Mouse (Mus musculus) myocyte (in vitro differentiated cells): Measurements from ENCODE around the gene Camkmt. TPM values are rescaled to one million over a fixed set of nuclear protein-coding genes. Genes with fewer than 3 reads are reported as not detected.

Experiments
- H3K27me3 ChIP-seq: one replicate; pipeline ENCODE4 v1.6.1; 2011; ENCODE audit not compliant: control insufficient read depth, insufficient read depth, insufficient read length
- H3K36me3 ChIP-seq: one replicate; pipeline ENCODE4 v1.6.1; 2011; ENCODE audit not compliant: control insufficient read depth, insufficient read depth
- H3K4me2 ChIP-seq: one replicate; pipeline ENCODE4 v1.6.1; 2011; ENCODE audit warnings: low read depth, control low read depth
- H3K4me3 ChIP-seq: one replicate; pipeline ENCODE4 v1.5.1; 2011; ENCODE audit warnings: mild to moderate bottlenecking, control low read depth, moderate library complexity
- H3K79me2 ChIP-seq: one replicate; pipeline ENCODE4 v1.6.1; 2011; ENCODE audit not compliant: control insufficient read depth, insufficient read depth
- H3ac ChIP-seq: one replicate; pipeline ENCODE4 v1.6.1; 2011; ENCODE audit not compliant: control insufficient read depth, insufficient read length
- CEBPB ChIP-seq: IDR thresholded peaks from 2 replicates; pipeline ENCODE4 v1.6.1; 2011; ENCODE audit warnings: mild to moderate bottlenecking, moderate library complexity; ENCODE audit not compliant: poor library complexity, insufficient read depth, severe bottlenecking
- E2F4 ChIP-seq: IDR thresholded peaks from one replicate; pipeline ENCODE4 v1.6.1; 2011; ENCODE audit warnings: mild to moderate bottlenecking, control low read depth, moderate library complexity; ENCODE audit not compliant: insufficient read depth
- MAX ChIP-seq: IDR thresholded peaks from one replicate; pipeline ENCODE4 v1.6.1; 2011; ENCODE audit warnings: low read depth, mild to moderate bottlenecking, control low read depth
- MYOD1 ChIP-seq, 3 experiments: IDR thresholded peaks; one replicate each; pipeline ENCODE4 v1.6.1; 2011; ENCODE audit warnings: control low read depth in 2 of 3, low read depth in 2 of 3, mild to moderate bottlenecking in 2 of 3, moderate library complexity in 1 of 3; ENCODE audit not compliant: insufficient read length in 2 of 3, control insufficient read depth in 1 of 3
- MYOG ChIP-seq, 3 experiments: IDR thresholded peaks; one replicate each; pipeline ENCODE4 v1.6.1; 2011; ENCODE audit warnings: control low read depth in 2 of 3, low read depth in 2 of 3, mild to moderate bottlenecking in 2 of 3; ENCODE audit not compliant: insufficient read length in 2 of 3, control insufficient read depth in 1 of 3, insufficient read depth in 1 of 3
- POLR2A ChIP-seq: IDR thresholded peaks from one replicate; pipeline ENCODE4 v1.6.1; 2011; ENCODE audit warnings: low read depth, mild to moderate bottlenecking, control low read depth, moderate library complexity; ENCODE audit not compliant: insufficient read length
- POLR2AphosphoS2 ChIP-seq: IDR thresholded peaks from one replicate; pipeline ENCODE4 v1.6.1; 2011; ENCODE audit warnings: low read depth, control low read depth; ENCODE audit not compliant: insufficient read length
- REST ChIP-seq: IDR thresholded peaks from one replicate; pipeline ENCODE4 v1.6.1; 2011; ENCODE audit warnings: mild to moderate bottlenecking, control low read depth, moderate library complexity; ENCODE audit not compliant: insufficient read depth, insufficient read length
- SRF ChIP-seq: IDR thresholded peaks from one replicate; pipeline ENCODE4 v1.6.1; 2011; ENCODE audit warnings: low read depth; ENCODE audit not compliant: control insufficient read depth, insufficient read length
- TCF12 ChIP-seq: IDR thresholded peaks from one replicate; pipeline ENCODE4 v1.6.1; 2011; ENCODE audit warnings: mild to moderate bottlenecking, control low read depth; ENCODE audit not compliant: poor library complexity, insufficient read depth, severe bottlenecking
- TCF3 ChIP-seq: IDR thresholded peaks from one replicate; pipeline ENCODE4 v1.6.1; 2011; ENCODE audit warnings: low read depth, control low read depth; ENCODE audit not compliant: insufficient read length
- USF1 ChIP-seq: IDR thresholded peaks from one replicate; pipeline ENCODE4 v1.6.1; 2011; ENCODE audit warnings: low read depth, mild to moderate bottlenecking, control low read depth, moderate library complexity
- polyA plus RNA-seq: library from polyadenylated mRNA; unstranded; fragments of >200 nt; fragmentation: generic; extraction: Trizol; gene quantifications from one replicate; pipeline ENCODE4 v1.2.1, GENCODE M21; 2012; ENCODE audit warnings: missing spikeins

Camkmt gene
- polyA plus RNA-seq, 1 experiment, result 1.4 TPM

GRCm38 (mm10) chr17:85110640-85111039, 20.3 kb downstream of the Camkmt start:
- TF ChIP-seq REST (no peak), CEBPB (no peak), MAX (no peak), MYOG (IDR thresholded peaks at IDR 0.05; ENCODE audit: control insufficient read depth in 1 of 3, insufficient read depth in 1 of 3, insufficient read length in 2 of 3, low read depth in 2 of 3) (no peak), SRF (no peak), E2F4 (no peak), TCF3 (no peak), POLR2AphosphoS2 (no peak), MYOD1 (IDR thresholded peaks at IDR 0.05; ENCODE audit: control insufficient read depth in 1 of 3, insufficient read length in 2 of 3, low read depth in 2 of 3) (no peak), POLR2A (no peak), TCF12 (no peak), USF1 (no peak)
- no peak overlapping the region for H3K4me2 ChIP-seq
- no peak overlapping the region for H3K4me3 ChIP-seq
- no peaks in the 10 kb centered on the region for H3K36me3 ChIP-seq
- no peak overlapping the region for H3ac ChIP-seq
- H3K79me2 ChIP-seq, result no peaks in the 10 kb centered on the region
- H3K27me3 ChIP-seq, result no peaks in the 10 kb centered on the region

GRCm38 (mm10) chr17:85113441-85113840, 23.1 kb downstream of the Camkmt start:
- no peaks in the 10 kb centered on the region for H3K79me2 ChIP-seq
- no peak overlapping the region for H3K4me2 ChIP-seq
- no peaks in the 10 kb centered on the region for H3K27me3 ChIP-seq
- no peak overlapping the region for H3K4me3 ChIP-seq
- no peaks in the 10 kb centered on the region for H3K36me3 ChIP-seq
- TF ChIP-seq MYOG (IDR thresholded peaks at IDR 0.05; ENCODE audit: control insufficient read depth in 1 of 3, insufficient read depth in 1 of 3, insufficient read length in 2 of 3, low read depth in 2 of 3), result no peak
- TF ChIP-seq POLR2AphosphoS2, result no peak
- TF ChIP-seq POLR2A, result no peak
- no peak for TF ChIP-seq REST
- no peak for TF ChIP-seq TCF12
- TF ChIP-seq USF1, result no peak
- TF ChIP-seq SRF, result no peak
- no peak for TF ChIP-seq TCF3
- TF ChIP-seq CEBPB, result no peak
- H3ac ChIP-seq, result no peak overlapping the region

GRCm38 (mm10) chr17:85116643-85117042, 26.3 kb downstream of the Camkmt start:
- no peaks in the 10 kb centered on the region for H3K79me2 ChIP-seq
- H3K27me3 ChIP-seq, result no peaks in the 10 kb centered on the region
- H3K36me3 ChIP-seq, result no peaks in the 10 kb centered on the region
- no peak overlapping the region for H3K4me3 ChIP-seq
- H3ac ChIP-seq, result no peak overlapping the region
- no peak overlapping the region for H3K4me2 ChIP-seq
- no peak for TF ChIP-seq MYOD1 (IDR thresholded peaks at IDR 0.05; ENCODE audit: control insufficient read depth in 1 of 3, insufficient read length in 2 of 3, low read depth in 2 of 3)
- no peak for TF ChIP-seq SRF
- TF ChIP-seq MAX, result no peak
- TF ChIP-seq TCF12, result no peak
- no peak for TF ChIP-seq MYOG (IDR thresholded peaks at IDR 0.05; ENCODE audit: control insufficient read depth in 1 of 3, insufficient read depth in 1 of 3, insufficient read length in 2 of 3, low read depth in 2 of 3)
- TF ChIP-seq POLR2A, result no peak
- no peak for TF ChIP-seq E2F4
- no peak for TF ChIP-seq USF1
- no peak for TF ChIP-seq TCF3
- TF ChIP-seq REST, result no peak
- TF ChIP-seq CEBPB, result no peak
- TF ChIP-seq POLR2AphosphoS2, result no peak

DNA sequence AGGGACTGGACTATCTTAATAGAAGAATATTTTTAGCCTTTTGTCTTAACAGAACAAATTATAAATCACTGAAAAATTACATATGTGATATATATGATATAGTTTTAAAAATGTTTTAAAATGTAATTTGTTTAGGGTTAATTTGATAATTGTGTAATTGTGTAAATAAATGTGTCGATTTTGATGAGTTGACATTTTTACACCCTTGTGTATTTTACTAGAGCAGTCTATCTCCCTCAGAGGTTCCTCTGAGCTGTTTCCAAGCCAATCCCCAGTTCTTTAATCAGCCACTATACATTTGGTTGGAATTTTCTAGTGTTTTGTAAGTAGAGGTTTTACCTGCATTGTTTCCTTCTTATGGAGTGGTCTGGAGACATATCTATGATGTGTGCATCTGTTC, 48.0 kb downstream of the Camkmt start:
- no peaks in the 10 kb centered on the region for H3K36me3 ChIP-seq
- no peak overlapping the region for H3ac ChIP-seq
- no peaks in the 10 kb centered on the region for H3K79me2 ChIP-seq
- no peak overlapping the region for H3K4me3 ChIP-seq
- no peak overlapping the region for H3K4me2 ChIP-seq
- no peaks in the 10 kb centered on the region for H3K27me3 ChIP-seq
- TF ChIP-seq POLR2A, result no peak
- TF ChIP-seq CEBPB, result no peak
- TF ChIP-seq USF1, result no peak
- no peak for TF ChIP-seq SRF
- no peak for TF ChIP-seq MYOD1 (IDR thresholded peaks at IDR 0.05; ENCODE audit: control insufficient read depth in 1 of 3, insufficient read length in 2 of 3, low read depth in 2 of 3)
- TF ChIP-seq REST, result no peak
- no peak for TF ChIP-seq E2F4
- no peak for TF ChIP-seq TCF3
- no peak for TF ChIP-seq MAX
- no peak for TF ChIP-seq MYOG (IDR thresholded peaks at IDR 0.05; ENCODE audit: control insufficient read depth in 1 of 3, insufficient read depth in 1 of 3, insufficient read length in 2 of 3, low read depth in 2 of 3)
- TF ChIP-seq POLR2AphosphoS2, result no peak
- TF ChIP-seq TCF12, result no peak

GRCm38 (mm10) chr17:85141621-85142020, 51.3 kb downstream of the Camkmt start:
- TF ChIP-seq SRF (no peak), POLR2AphosphoS2 (no peak), CEBPB (no peak), TCF3 (no peak), USF1 (no peak), MAX (no peak), E2F4 (no peak), REST (no peak), POLR2A (no peak), MYOD1 (IDR thresholded peaks at IDR 0.05; ENCODE audit: control insufficient read depth in 1 of 3, insufficient read length in 2 of 3, low read depth in 2 of 3) (no peak), MYOG (IDR thresholded peaks at IDR 0.05; ENCODE audit: control insufficient read depth in 1 of 3, insufficient read depth in 1 of 3, insufficient read length in 2 of 3, low read depth in 2 of 3) (no peak)
- Histone ChIP-seq H3K36me3 (no peaks in the 10 kb centered on the region), H3ac (no peak overlapping the region), H3K4me3 (no peak overlapping the region), H3K27me3 (no peaks in the 10 kb centered on the region), H3K4me2 (no peak overlapping the region), H3K79me2 (no peaks in the 10 kb centered on the region)
